Mouse (Mus musculus): ENCODE results near the gene Zswim3.

DNA sequence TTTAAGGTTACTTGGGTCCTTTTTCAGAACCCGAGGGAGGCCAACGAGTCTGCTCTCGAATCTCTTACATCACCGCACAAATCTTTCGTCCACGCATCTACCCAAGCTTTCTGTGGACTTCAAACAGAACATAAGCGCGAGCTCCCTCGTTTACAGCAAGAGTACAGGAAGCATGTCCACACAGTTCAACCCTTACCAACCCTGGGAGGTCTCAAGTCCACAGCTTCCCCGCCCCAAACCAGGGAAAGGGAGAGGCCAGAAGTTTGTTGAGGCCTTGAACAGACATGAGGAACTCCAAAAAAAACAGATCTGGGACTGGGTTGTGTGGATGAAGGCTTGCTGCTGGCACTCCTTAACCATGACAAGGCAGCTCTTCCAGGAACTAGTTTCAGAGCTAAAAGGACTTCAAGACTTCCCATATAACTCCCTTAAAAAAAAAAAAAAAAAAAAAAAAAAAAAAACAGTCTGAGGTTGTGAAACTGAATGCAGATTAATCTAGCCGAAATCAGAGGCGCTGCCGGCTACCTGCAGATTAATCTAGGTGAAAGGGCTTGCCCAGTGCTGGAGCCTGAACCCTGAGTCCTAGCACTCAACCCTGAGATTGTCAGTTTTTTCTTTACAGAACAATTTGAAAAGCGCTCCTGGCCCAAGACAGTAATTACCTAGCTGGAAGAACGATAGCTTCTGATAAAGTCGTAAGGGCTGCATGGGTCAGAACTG is 1.5 kb upstream of the Zswim3 start:
- TF ChIP-seq CTCF (IDR thresholded peaks at IDR 0.05; ENCODE audit: low read depth): no peak
- no peak for TF ChIP-seq EP300 (IDR thresholded peaks at IDR 0.05; ENCODE audit: low read depth)
